Mouse (Mus musculus) cerebellum, adult 11 months (tissue): ENCODE data around the gene Gm3005.
"Not testable (repeated sequence)": the region's sequence is repeated elsewhere in the genome, so short reads cannot be mapped to it uniquely, and the experiment has no call there.

Source experiments
- DNase-seq: peaks from one replicate; pipeline ENCODE4 v3.0.0; 2022

Gene Gm3005

DNA sequence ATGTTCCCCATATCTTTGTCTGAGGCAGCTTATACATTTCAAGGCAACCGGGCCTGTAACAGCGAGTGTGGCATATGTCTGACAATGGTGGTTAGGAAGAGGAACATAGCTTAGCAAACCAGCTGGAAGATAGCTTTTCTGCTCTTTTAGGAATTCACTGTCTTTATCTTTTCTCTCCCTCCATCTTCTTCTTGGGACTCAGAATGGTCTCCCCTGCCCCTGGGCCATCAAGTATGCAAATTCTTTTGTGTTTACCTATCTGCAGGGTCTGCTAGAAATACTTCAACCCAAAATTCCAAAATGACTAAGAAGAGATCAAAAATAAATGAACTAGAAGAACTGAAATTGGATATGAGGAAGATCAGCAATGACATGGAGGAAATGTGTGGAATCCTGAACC lies at the start of gene Gm3005:
TSS of gene Gm3005 (plus strand) at position 301 of the 400 bp plus-strand sequence.
- DNase-seq, result not testable (repeated sequence)

DNA sequence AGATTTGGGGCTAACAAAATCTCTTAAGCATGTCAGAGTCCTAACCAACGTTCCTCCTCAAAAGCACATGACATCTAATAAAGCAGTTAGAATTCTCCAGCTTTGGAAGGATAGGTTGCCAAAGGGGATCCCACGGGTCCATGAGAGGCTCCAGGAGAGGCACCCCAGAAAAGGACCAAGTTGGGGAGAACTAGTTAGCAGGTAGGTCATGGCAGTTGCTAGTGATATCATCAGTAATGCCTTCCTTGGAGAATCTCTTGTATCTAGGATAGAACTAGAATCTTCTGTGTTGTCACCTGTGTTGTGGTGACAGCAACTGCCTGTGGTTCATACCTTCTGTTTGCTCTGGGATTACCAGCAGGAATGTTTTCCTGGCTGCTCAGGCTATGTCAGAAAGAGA lies 33.1 kb upstream of the Gm3005 start, which contains the start of gene Gm10413:
TSS of gene Gm10413 (plus strand) at position 301 of the 400 bp plus-strand sequence.
- DNase-seq, result not testable (repeated sequence)

DNA sequence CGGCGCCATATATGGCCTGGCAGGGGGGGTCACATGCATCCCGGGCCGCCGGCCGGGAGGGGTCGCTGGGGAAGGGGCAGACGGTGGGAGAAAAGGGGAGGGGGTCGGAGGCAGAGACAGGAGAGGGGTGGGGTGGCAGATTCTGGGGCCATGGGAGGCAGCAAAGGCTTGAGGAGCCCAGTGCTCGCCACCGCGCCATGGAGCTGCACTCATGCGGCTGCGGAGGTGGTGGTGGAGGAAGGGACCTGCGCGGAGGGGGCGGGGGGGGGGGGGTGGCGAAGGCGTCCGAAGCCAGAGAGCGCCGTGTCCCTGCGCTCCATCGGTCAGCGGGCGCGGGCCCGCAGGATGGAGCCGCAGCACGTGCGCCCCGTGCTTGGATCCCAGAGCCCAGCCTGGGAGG lies 15.6 kb upstream of the Gm3005 start, which contains the start of gene Gm10409:
TSS of gene Gm10409 (plus strand) at position 301 of the 400 bp plus-strand sequence.
- not testable (repeated sequence) for DNase-seq

DNA sequence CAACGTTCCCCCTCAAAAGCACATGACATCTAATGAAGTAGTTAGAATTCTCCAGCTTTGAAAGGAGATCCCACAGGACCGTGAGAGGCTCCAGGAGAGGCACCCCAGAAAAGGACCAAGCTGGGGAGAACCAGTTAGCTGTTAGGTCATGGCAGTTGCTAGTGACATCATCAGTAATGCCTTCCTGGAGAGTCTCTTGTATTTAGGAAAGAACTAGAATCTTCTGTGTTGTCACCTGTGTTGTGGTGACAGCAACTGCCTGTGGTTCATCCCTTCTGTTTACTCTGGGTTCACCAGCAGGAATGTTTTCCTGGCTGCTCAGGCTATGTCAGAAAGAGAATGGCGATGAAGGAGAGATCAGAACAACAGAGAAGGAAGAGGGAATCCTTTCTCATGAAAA lies 21.2 kb downstream of the Gm3005 start, which contains the start of gene Gm10408:
TSS of gene Gm10408 (plus strand) at position 301 of the 400 bp plus-strand sequence.
- DNase-seq, result not testable (repeated sequence)

DNA sequence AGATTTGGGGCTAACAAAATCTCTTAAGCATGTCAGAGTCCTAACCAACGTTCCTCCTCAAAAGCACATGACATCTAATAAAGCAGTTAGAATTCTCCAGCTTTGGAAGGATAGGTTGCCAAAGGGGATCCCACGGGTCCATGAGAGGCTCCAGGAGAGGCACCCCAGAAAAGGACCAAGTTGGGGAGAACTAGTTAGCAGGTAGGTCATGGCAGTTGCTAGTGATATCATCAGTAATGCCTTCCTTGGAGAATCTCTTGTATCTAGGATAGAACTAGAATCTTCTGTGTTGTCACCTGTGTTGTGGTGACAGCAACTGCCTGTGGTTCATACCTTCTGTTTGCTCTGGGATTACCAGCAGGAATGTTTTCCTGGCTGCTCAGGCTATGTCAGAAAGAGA lies 206.3 kb downstream of the Gm3005 start, which contains the start of gene Gm3012:
TSS of gene Gm3012 (plus strand) at position 301 of the 400 bp plus-strand sequence.
- not testable (repeated sequence) for DNase-seq
